Mouse (Mus musculus): ENCODE data around the gene Stmn1. TPM values are rescaled to one million over a fixed set of nuclear protein-coding genes. Genes with fewer than 3 reads are reported as not detected.

The Stmn1 gene
- polyA plus RNA-seq, 1 experiment: 9.8 TPM

GRCm38 (mm10) chr4:134503686-134504357, 35.7 kb downstream of the Stmn1 start:
- no peak for TF ChIP-seq CTCF (IDR thresholded peaks at IDR 0.05; ENCODE audit: extremely low read depth, insufficient read length, insufficient replicate concordance, low read depth, low read length)
- no peak for TF ChIP-seq POLR2A (IDR thresholded peaks at IDR 0.05; ENCODE audit: low read depth, low read length)
- H3K36me3 ChIP-seq (ENCODE audit: control insufficient read depth, insufficient read depth, low read length): peaks cover 5% of the 10 kb centered on the region; the same call in 1 of the 2 replicates
- no peak overlapping the region for H3K27ac ChIP-seq (ENCODE audit: insufficient read depth, low read depth, low read length)
- WGBS: 69% methylated on average over 4 of the region's 4 CpGs
- H3K27me3 ChIP-seq (ENCODE audit: control insufficient read depth, insufficient read depth, low read length): no peaks in the 10 kb centered on the region
- peaks cover under 1% of the 10 kb centered on the region; the same call in 1 of the 2 replicates for H3K4me1 ChIP-seq (ENCODE audit: control insufficient read depth, insufficient read depth, insufficient read length, low read length)
- H3K4me3 ChIP-seq (ENCODE audit: low read depth, low read length): no peak overlapping the region

GRCm38 (mm10) chr4:134505303-134505789, 37.2 kb downstream of the Stmn1 start:
- no peak overlapping the region for H3K27ac ChIP-seq (ENCODE audit: insufficient read depth, low read depth, low read length)
- no peaks in the 10 kb centered on the region for H3K27me3 ChIP-seq (ENCODE audit: control insufficient read depth, insufficient read depth, low read length)
- no peak for TF ChIP-seq POLR2A (IDR thresholded peaks at IDR 0.05; ENCODE audit: low read depth, low read length)
- no peak for TF ChIP-seq CTCF (IDR thresholded peaks at IDR 0.05; ENCODE audit: extremely low read depth, insufficient read length, insufficient replicate concordance, low read depth, low read length)
- H3K36me3 ChIP-seq (ENCODE audit: control insufficient read depth, insufficient read depth, low read length): peaks cover 5% of the 10 kb centered on the region; the same call in 1 of the 2 replicates
- WGBS: 87% methylated on average over 4 of the region's 4 CpGs
- H3K4me3 ChIP-seq (ENCODE audit: low read depth, low read length): no peak overlapping the region
- H3K4me1 ChIP-seq (ENCODE audit: control insufficient read depth, insufficient read depth, insufficient read length, low read length): peaks cover 2% of the 10 kb centered on the region; the same call in 1 of the 2 replicates

GRCm38 (mm10) chr4:134505966-134506594, 38.0 kb downstream of the Stmn1 start:
- peaks cover 5% of the 10 kb centered on the region; the same call in 1 of the 2 replicates for H3K36me3 ChIP-seq (ENCODE audit: control insufficient read depth, insufficient read depth, low read length)
- H3K27ac ChIP-seq (ENCODE audit: insufficient read depth, low read depth, low read length): no peak overlapping the region
- WGBS: 84% methylated on average over 4 of the region's 4 CpGs
- peaks cover 4% of the 10 kb centered on the region for H3K4me1 ChIP-seq (ENCODE audit: control insufficient read depth, insufficient read depth, insufficient read length, low read length)
- no peak overlapping the region for H3K4me3 ChIP-seq (ENCODE audit: low read depth, low read length)
- TF ChIP-seq POLR2A (IDR thresholded peaks at IDR 0.05; ENCODE audit: low read depth, low read length): no peak
- no peak for TF ChIP-seq CTCF (IDR thresholded peaks at IDR 0.05; ENCODE audit: extremely low read depth, insufficient read length, insufficient replicate concordance, low read depth, low read length)
- no peaks in the 10 kb centered on the region for H3K27me3 ChIP-seq (ENCODE audit: control insufficient read depth, insufficient read depth, low read length)

GRCm38 (mm10) chr4:134506713-134507112, 38.6 kb downstream of the Stmn1 start:
- Histone ChIP-seq H3K4me3 (ENCODE audit: low read depth, low read length) (no peak overlapping the region), H3K27me3 (ENCODE audit: control insufficient read depth, insufficient read depth, low read length) (no peaks in the 10 kb centered on the region), H3K27ac (ENCODE audit: insufficient read depth, low read depth, low read length) (no peak overlapping the region), H3K36me3 (ENCODE audit: control insufficient read depth, insufficient read depth, low read length) (peaks cover 5% of the 10 kb centered on the region; the same call in 1 of the 2 replicates), H3K4me1 (ENCODE audit: control insufficient read depth, insufficient read depth, insufficient read length, low read length) (peaks cover 5% of the 10 kb centered on the region)
- WGBS: 90% methylated on average over 19 of the region's 19 CpGs
- TF ChIP-seq CTCF (IDR thresholded peaks at IDR 0.05; ENCODE audit: extremely low read depth, insufficient read length, insufficient replicate concordance, low read depth, low read length): no peak

GRCm38 (mm10) chr4:134510396-134510795, 42.3 kb downstream of the Stmn1 start:
- no peak overlapping the region for H3K4me3 ChIP-seq (ENCODE audit: low read depth, low read length)

GRCm38 (mm10) chr4:134510845-134511411, 42.8 kb downstream of the Stmn1 start, which contains the start of gene Aunip:
Gene Aunip, plus strand, starts transcription at chr4:134510999.
- peaks cover 5% of the 10 kb centered on the region; the same call in 1 of the 2 replicates for H3K36me3 ChIP-seq (ENCODE audit: control insufficient read depth, insufficient read depth, low read length)
- no peak within 1 kb of the TSS for H3K27ac ChIP-seq (ENCODE audit: insufficient read depth, low read depth, low read length)
- under 1% methylated on average over 42 of the region's 42 CpGs for WGBS
- peak within 1 kb of the TSS; percentile 67 for H3K4me3 ChIP-seq (ENCODE audit: low read depth, low read length)
- no peak for TF ChIP-seq CTCF (IDR thresholded peaks at IDR 0.05; ENCODE audit: extremely low read depth, insufficient read length, insufficient replicate concordance, low read depth, low read length)
- no peak for TF ChIP-seq POLR2A (IDR thresholded peaks at IDR 0.05; ENCODE audit: low read depth, low read length)
- H3K4me1 ChIP-seq (ENCODE audit: control insufficient read depth, insufficient read depth, insufficient read length, low read length): peaks cover 9% of the 10 kb centered on the region
- H3K27me3 ChIP-seq (ENCODE audit: control insufficient read depth, insufficient read depth, low read length): no peaks in the 10 kb centered on the region

More at GRCm38 (mm10) chr4:134510396-134510795, 42.3 kb downstream of the Stmn1 start:
- Histone ChIP-seq H3K27ac (ENCODE audit: insufficient read depth, low read depth, low read length) (no peak overlapping the region), H3K4me1 (ENCODE audit: control insufficient read depth, insufficient read depth, insufficient read length, low read length) (peaks cover 9% of the 10 kb centered on the region), H3K27me3 (ENCODE audit: control insufficient read depth, insufficient read depth, low read length) (no peaks in the 10 kb centered on the region), H3K36me3 (ENCODE audit: control insufficient read depth, insufficient read depth, low read length) (peaks cover 5% of the 10 kb centered on the region; the same call in 1 of the 2 replicates)
- TF ChIP-seq POLR2A (IDR thresholded peaks at IDR 0.05; ENCODE audit: low read depth, low read length): no peak
- no peak for TF ChIP-seq CTCF (IDR thresholded peaks at IDR 0.05; ENCODE audit: extremely low read depth, insufficient read length, insufficient replicate concordance, low read depth, low read length)
- WGBS: 77% methylated on average over 4 of the region's 4 CpGs

GRCm38 (mm10) chr4:134511730-134512129, 43.6 kb downstream of the Stmn1 start:
- Histone ChIP-seq H3K27me3 (ENCODE audit: control insufficient read depth, insufficient read depth, low read length) (no peaks in the 10 kb centered on the region), H3K4me3 (ENCODE audit: low read depth, low read length) (no peak overlapping the region), H3K27ac (ENCODE audit: insufficient read depth, low read depth, low read length) (no peak overlapping the region), H3K36me3 (ENCODE audit: control insufficient read depth, insufficient read depth, low read length) (peaks cover 5% of the 10 kb centered on the region; the same call in 1 of the 2 replicates), H3K4me1 (ENCODE audit: control insufficient read depth, insufficient read depth, insufficient read length, low read length) (peaks cover 9% of the 10 kb centered on the region)
- TF ChIP-seq CTCF (IDR thresholded peaks at IDR 0.05; ENCODE audit: extremely low read depth, insufficient read length, insufficient replicate concordance, low read depth, low read length): no peak
- 20% methylated on average over 6 of the region's 6 CpGs for WGBS
